Mouse (Mus musculus): ENCODE measurements around the gene Fzr1. TPM values are rescaled to one million over a fixed set of nuclear protein-coding genes. Genes with fewer than 3 reads are reported as not detected.

The Fzr1 gene
- total and polyA plus RNA-seq, 2 experiments from 2014 or later, result 47.6 to 48.4 TPM

- Histone ChIP-seq H3K27me3 (ENCODE audit: control insufficient read depth, insufficient read depth, low read length) (no peaks in the 10 kb centered on the region), H3K36me3 (replicated peaks; ENCODE audit: control insufficient read depth, insufficient read depth, low read length) (peaks cover 55% of the 10 kb centered on the region), H3K4me3 (ENCODE audit: low read depth, low read length) (peak overlapping the region; percentile 22), H3K4me1 (ENCODE audit: control insufficient read depth, insufficient read depth) (peaks cover 41% of the 10 kb centered on the region), H3K9ac (replicated peaks; ENCODE audit: low read depth, low read length) (no peak overlapping the region; the same call in 1 of the 2 replicates), H3K9me3 (replicated peaks; ENCODE audit: control insufficient read depth, low read length) (no peaks in the 10 kb centered on the region), H3K4me2 (ENCODE audit: low read depth, low read length) (peak overlapping the region; percentile 45), H3K27ac (ENCODE audit: low read depth) (peak overlapping the region; percentile 16; the same call in 1 of the 2 replicates)
- DNase-seq (ENCODE audit: low spot score) (no peak), ATAC-seq (ENCODE audit: insufficient read depth, low read depth) (no peak)
- TF ChIP-seq EP300 (IDR thresholded peaks at IDR 0.05; ENCODE audit: low read depth) (no peak), CTCF (IDR thresholded peaks at IDR 0.05; ENCODE audit: low read depth) (no peak)
- WGBS, result 44% methylated on average over 24 of the region's 24 CpGs
Observed at GRCm38 (mm10) chr10:81406504-81407440, 28.5 kb upstream of the Fzr1 start.

- H3K36me3 ChIP-seq (replicated peaks; ENCODE audit: control insufficient read depth, insufficient read depth, low read length), result peaks cover 57% of the 10 kb centered on the region
- no peak overlapping the region for H3K9ac ChIP-seq (replicated peaks; ENCODE audit: low read depth, low read length)
- no peak overlapping the region for H3K27ac ChIP-seq (ENCODE audit: low read depth)
- H3K4me1 ChIP-seq (ENCODE audit: control insufficient read depth, insufficient read depth), result peaks cover 39% of the 10 kb centered on the region
- TF ChIP-seq CTCF (IDR thresholded peaks at IDR 0.05; ENCODE audit: low read depth) (peak; percentile 64), EP300 (IDR thresholded peaks at IDR 0.05; ENCODE audit: low read depth) (no peak)
- no peaks in the 10 kb centered on the region for H3K9me3 ChIP-seq (replicated peaks; ENCODE audit: control insufficient read depth, low read length)
- no peak overlapping the region for H3K4me3 ChIP-seq (ENCODE audit: low read depth, low read length)
- no peak overlapping the region for H3K4me2 ChIP-seq (ENCODE audit: low read depth, low read length)
- ATAC-seq (ENCODE audit: insufficient read depth, low read depth) (no peak), DNase-seq (ENCODE audit: low spot score) (no peak)
- 47% methylated on average over 13 of the region's 13 CpGs for WGBS
- H3K27me3 ChIP-seq (ENCODE audit: control insufficient read depth, insufficient read depth, low read length), result no peaks in the 10 kb centered on the region
Observed at GRCm38 (mm10) chr10:81405588-81406201, 27.4 kb upstream of the Fzr1 start.

GRCm38 (mm10) chr10:81404720-81405119 is 26.4 kb upstream of the Fzr1 start:
- Histone ChIP-seq H3K27ac (ENCODE audit: low read depth) (no peak overlapping the region), H3K9me3 (replicated peaks; ENCODE audit: control insufficient read depth, low read length) (no peaks in the 10 kb centered on the region), H3K4me2 (ENCODE audit: low read depth, low read length) (no peak overlapping the region), H3K4me1 (ENCODE audit: control insufficient read depth, insufficient read depth) (peaks cover 35% of the 10 kb centered on the region), H3K4me3 (ENCODE audit: low read depth, low read length) (no peak overlapping the region), H3K27me3 (ENCODE audit: control insufficient read depth, insufficient read depth, low read length) (no peaks in the 10 kb centered on the region), H3K36me3 (replicated peaks; ENCODE audit: control insufficient read depth, insufficient read depth, low read length) (peaks cover 67% of the 10 kb centered on the region), H3K9ac (replicated peaks; ENCODE audit: low read depth, low read length) (no peak overlapping the region)
- no peak for TF ChIP-seq EP300 (IDR thresholded peaks at IDR 0.05; ENCODE audit: low read depth)
- TF ChIP-seq CTCF (IDR thresholded peaks at IDR 0.05; ENCODE audit: low read depth), result no peak
- no peak for ATAC-seq (ENCODE audit: insufficient read depth, low read depth)
- 56% methylated on average over 18 of the region's 18 CpGs for WGBS
- no peak for DNase-seq (ENCODE audit: low spot score)

- DNase-seq (ENCODE audit: low spot score) (no peak), ATAC-seq (ENCODE audit: insufficient read depth, low read depth) (no peak)
- H3K4me1 ChIP-seq (ENCODE audit: control insufficient read depth, insufficient read depth), result peaks cover 35% of the 10 kb centered on the region
- TF ChIP-seq EP300 (IDR thresholded peaks at IDR 0.05; ENCODE audit: low read depth) (no peak), CTCF (IDR thresholded peaks at IDR 0.05; ENCODE audit: low read depth) (no peak)
- no peak overlapping the region for H3K4me2 ChIP-seq (ENCODE audit: low read depth, low read length)
- no peak overlapping the region for H3K9ac ChIP-seq (replicated peaks; ENCODE audit: low read depth, low read length)
- H3K4me3 ChIP-seq (ENCODE audit: low read depth, low read length), result no peak overlapping the region
- WGBS, result 46% methylated on average over 9 of the region's 9 CpGs
- H3K27ac ChIP-seq (ENCODE audit: low read depth), result no peak overlapping the region
- H3K36me3 ChIP-seq (replicated peaks; ENCODE audit: control insufficient read depth, insufficient read depth, low read length), result peaks cover 74% of the 10 kb centered on the region
- no peaks in the 10 kb centered on the region for H3K9me3 ChIP-seq (replicated peaks; ENCODE audit: control insufficient read depth, low read length)
- H3K27me3 ChIP-seq (ENCODE audit: control insufficient read depth, insufficient read depth, low read length), result no peaks in the 10 kb centered on the region
Observed at GRCm38 (mm10) chr10:81404082-81404481, 25.8 kb upstream of the Fzr1 start.

GRCm38 (mm10) chr10:81403511-81403910 is 25.2 kb upstream of the Fzr1 start:
- no peak overlapping the region for H3K4me2 ChIP-seq (ENCODE audit: low read depth, low read length)
- H3K4me1 ChIP-seq (ENCODE audit: control insufficient read depth, insufficient read depth), result peaks cover 34% of the 10 kb centered on the region
- WGBS, result 77% methylated on average over 10 of the region's 10 CpGs
- ATAC-seq (ENCODE audit: insufficient read depth, low read depth) (no peak), DNase-seq (ENCODE audit: low spot score) (no peak)
- H3K9ac ChIP-seq (replicated peaks; ENCODE audit: low read depth, low read length), result no peak overlapping the region
- H3K4me3 ChIP-seq (ENCODE audit: low read depth, low read length), result no peak overlapping the region
- no peak for TF ChIP-seq CTCF (IDR thresholded peaks at IDR 0.05; ENCODE audit: low read depth)
- no peak for TF ChIP-seq EP300 (IDR thresholded peaks at IDR 0.05; ENCODE audit: low read depth)
- H3K36me3 ChIP-seq (replicated peaks; ENCODE audit: control insufficient read depth, insufficient read depth, low read length), result peaks cover 73% of the 10 kb centered on the region
- H3K27ac ChIP-seq (ENCODE audit: low read depth), result no peak overlapping the region
- H3K9me3 ChIP-seq (replicated peaks; ENCODE audit: control insufficient read depth, low read length), result no peaks in the 10 kb centered on the region
- H3K27me3 ChIP-seq (ENCODE audit: control insufficient read depth, insufficient read depth, low read length), result no peaks in the 10 kb centered on the region
